Mouse (Mus musculus) forebrain, postnatal 0 days (tissue): ENCODE data around the gene Hist1h2bp. TPM values are rescaled to one million over a fixed set of nuclear protein-coding genes. Genes with fewer than 3 reads are reported as not detected.
"Not testable (repeated sequence)": the region's sequence is repeated elsewhere in the genome, so short reads cannot be mapped to it uniquely, and the experiment has no call there.

Experiments
- ATAC-seq: fragments of 200-750 bp; cut with Nextera tagmentation; 2 replicates; pipeline ENCODE4 v1.8.0; 2017; ENCODE audit warnings: mild to moderate bottlenecking, moderate library complexity
- DNase-seq: peaks from one replicate; pipeline ENCODE4 v3.0.0-alpha.2; 2015
- H3K27ac ChIP-seq: fragments of 300-500 bp; sonication (generic); 2 replicates; pipeline ENCODE4 v1.5.1; 2014; ENCODE audit warnings: low read depth, mild to moderate bottlenecking, antibody characterized with exemption, low read length, moderate library complexity, mixed read lengths
- H3K27me3 ChIP-seq: fragments of 300-500 bp; sonication (generic); 2 replicates; pipeline ENCODE4 v1.6.1; 2014; ENCODE audit warnings: mild to moderate bottlenecking, low read length, mixed read lengths; ENCODE audit not compliant: insufficient read depth
- H3K36me3 ChIP-seq: fragments of 300-500 bp; sonication (generic); 2 replicates; pipeline ENCODE4 v1.6.1; 2014; ENCODE audit warnings: mild to moderate bottlenecking, moderate library complexity; ENCODE audit not compliant: insufficient read depth
- H3K4me1 ChIP-seq: fragments of 300-500 bp; sonication (generic); 2 replicates; pipeline ENCODE4 v1.6.1; 2014; ENCODE audit warnings: antibody characterized with exemption; ENCODE audit not compliant: insufficient read depth
- H3K4me2 ChIP-seq: fragments of 300-500 bp; sonication (generic); 2 replicates; pipeline ENCODE4 v1.6.1; 2014; ENCODE audit warnings: low read depth, mild to moderate bottlenecking, moderate library complexity
- H3K4me3 ChIP-seq: fragments of 300-500 bp; sonication (generic); 2 replicates; pipeline ENCODE4 v1.5.1; 2014; ENCODE audit warnings: low read depth, low read length, mixed read lengths
- H3K9ac ChIP-seq: fragments of 300-500 bp; sonication (generic); 2 replicates; pipeline ENCODE4 v1.6.1; 2014; ENCODE audit warnings: mild to moderate bottlenecking
- H3K9me3 ChIP-seq: fragments of 300-500 bp; sonication (generic); 2 replicates; pipeline ENCODE4 v1.6.1; 2016; ENCODE audit warnings: low read length
- CTCF ChIP-seq: sonication (generic); IDR thresholded peaks from 2 replicates; pipeline ENCODE4 v1.5.1; 2016; ENCODE audit warnings: antibody characterized with exemption, control low read depth, low read depth
- WGBS: fragments of 180-500 bp; shearing (Covaris S2); extraction: QIAGEN DNeasy Blood & Tissue Kit; methylation state at CpG from one replicate; pipeline ENCODE4 v1.1.7; 2014; 5-methylcytosine and 5-hydroxymethylcytosine counted together
- polyA plus RNA-seq: library from polyadenylated mRNA; unstranded; fragments of >200 nt; fragmentation: Nextera tagmentation; extraction: Ambion mirVana; gene quantifications from 2 replicates; pipeline ENCODE4 v1.2.1, GENCODE M21; 2015
- total RNA-seq: library from RNA; depleted of rRNA; stranded (reverse); fragments of >200 nt; gene quantifications from 2 replicates; pipeline ENCODE4 v1.2.3, GENCODE M21; 2014; rRNA removed

Hist1h2bp gene
- total RNA-seq (46.4 and 70.5 TPM in 2 replicates), polyA plus RNA-seq (0.28 TPM in 1 of 2 replicates, not detected in the other)

DNA sequence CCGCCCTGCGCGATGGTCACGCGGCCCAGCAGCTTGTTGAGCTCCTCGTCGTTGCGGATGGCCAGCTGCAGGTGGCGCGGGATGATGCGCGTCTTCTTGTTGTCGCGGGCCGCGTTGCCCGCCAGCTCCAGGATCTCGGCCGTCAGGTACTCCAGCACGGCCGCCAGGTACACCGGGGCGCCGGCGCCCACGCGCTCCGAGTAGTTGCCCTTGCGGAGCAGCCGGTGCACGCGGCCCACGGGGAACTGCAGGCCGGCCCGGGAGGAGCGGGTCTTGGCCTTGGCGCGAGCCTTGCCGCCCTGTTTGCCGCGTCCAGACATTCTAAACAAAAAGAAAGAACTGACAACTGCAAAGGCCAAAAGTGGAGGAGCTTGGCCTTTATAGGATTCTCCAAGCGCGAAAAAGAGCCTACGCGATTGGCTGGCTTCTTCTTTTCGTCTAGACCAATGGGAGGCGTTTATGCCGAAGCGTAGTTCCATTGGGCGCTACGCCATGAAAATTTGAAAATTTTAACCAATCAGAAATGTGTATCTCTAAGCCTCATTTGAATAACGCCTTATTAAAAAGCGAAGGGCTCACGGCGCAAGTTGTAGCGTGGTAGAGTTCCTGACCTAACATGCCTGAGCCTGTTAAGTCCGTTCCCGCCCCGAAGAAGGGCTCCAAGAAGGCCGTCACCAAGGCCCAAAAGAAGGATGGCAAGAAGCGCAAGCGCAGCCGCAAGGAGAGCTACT lies at the start of gene Hist1h2bp, which contains the start of gene Hist1h2an:
Hist1h2bp (plus strand) TSS at position 563 of the 731 bp plus-strand sequence.
Hist1h2an (minus strand) TSS at position 320 of the 731 bp plus-strand sequence.
- H3K4me2 ChIP-seq: peak within 1 kb of the TSS; percentile 62
- ATAC-seq (peak; percentile 92), DNase-seq (peak; percentile 99)
- peaks cover 17% of the 10 kb centered on the region for H3K4me1 ChIP-seq
- H3K9me3 ChIP-seq, H3K27me3 ChIP-seq, H3K36me3 ChIP-seq: not testable (repeated sequence)
- peak within 1 kb of the TSS; percentile 39 for H3K4me3 ChIP-seq
- H3K27ac ChIP-seq: peak within 1 kb of the TSS; percentile 72; the same call in 1 of the 2 replicates
- under 1% methylated on average over 34 of the region's 63 CpGs for WGBS
- H3K9ac ChIP-seq: 0 out of 2 replicates have a peak within 1 kb of the TSS, but pooled peaks have one; percentile 37

DNA sequence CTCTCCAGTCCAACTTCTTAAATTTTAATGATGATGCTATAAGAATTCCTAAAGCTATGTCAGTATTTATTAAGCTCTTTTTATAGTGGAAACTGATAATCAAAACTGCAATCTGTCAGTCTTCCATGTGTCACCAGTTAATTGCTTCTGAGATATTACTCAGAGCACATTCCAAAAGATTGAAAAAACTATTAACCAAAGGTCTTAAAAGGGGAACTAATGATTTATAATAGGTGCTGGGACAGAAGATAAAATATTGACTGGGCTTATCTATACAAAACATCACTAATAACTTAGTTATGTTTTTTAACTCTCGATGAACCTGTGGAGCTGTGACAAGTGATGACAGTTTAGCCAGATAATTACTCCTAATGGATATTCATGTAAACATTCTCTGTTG lies 42.3 kb upstream of the Hist1h2bp start:
- 90% methylated on average over 1 of the region's 1 CpGs for WGBS
- Histone ChIP-seq H3K9ac (no peak overlapping the region), H3K4me3 (no peak overlapping the region), H3K36me3 (no peaks in the 10 kb centered on the region), H3K27me3 (no peaks in the 10 kb centered on the region), H3K4me1 (peaks cover 13% of the 10 kb centered on the region), H3K27ac (no peak overlapping the region), H3K9me3 (no peaks in the 10 kb centered on the region), H3K4me2 (no peak overlapping the region)
- no peak for TF ChIP-seq CTCF
- DNase-seq: no peak
- ATAC-seq: no peak

DNA sequence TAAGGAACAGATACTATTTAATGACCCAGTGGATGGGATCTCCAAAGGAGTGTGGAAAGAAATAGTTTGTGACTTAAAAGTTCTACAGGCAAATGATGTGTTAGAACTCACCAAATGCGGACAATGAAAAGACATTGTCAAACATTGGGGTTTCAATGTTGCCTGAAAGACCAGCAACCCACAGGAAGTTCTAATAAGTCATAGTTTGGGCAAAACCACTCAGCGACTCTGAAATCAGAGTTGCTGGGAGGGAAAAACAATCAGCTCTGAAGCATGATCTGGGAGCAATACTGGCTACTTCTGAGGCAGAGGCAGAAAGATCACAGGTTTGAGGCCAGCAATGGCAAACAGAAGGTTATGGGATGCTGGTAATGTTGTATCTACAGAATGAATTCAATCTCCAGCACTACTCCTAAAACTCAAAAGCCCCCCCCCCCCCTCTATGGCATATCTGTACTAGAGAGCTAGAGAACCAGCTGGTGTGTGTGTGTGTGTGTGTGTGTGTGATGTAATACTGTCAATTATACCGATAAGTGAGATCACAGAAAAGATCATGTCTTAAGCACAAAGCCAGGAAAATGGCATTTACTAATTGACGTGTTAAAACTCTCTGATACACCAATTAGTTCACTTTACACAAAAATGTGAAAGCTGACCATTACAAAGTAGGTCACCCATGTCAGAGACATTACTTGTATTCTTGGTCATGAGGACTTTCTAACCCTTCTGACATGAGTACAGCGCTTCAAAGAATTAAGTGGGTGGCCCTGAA lies 37.7 kb upstream of the Hist1h2bp start:
- Histone ChIP-seq H3K9ac (peak overlapping the region; percentile 64), H3K9me3 (no peaks in the 10 kb centered on the region), H3K27ac (peak overlapping the region; percentile 71), H3K27me3 (no peaks in the 10 kb centered on the region), H3K4me2 (peak overlapping the region; percentile 72), H3K36me3 (no peaks in the 10 kb centered on the region), H3K4me3 (peak overlapping the region; percentile 55), H3K4me1 (peaks cover 18% of the 10 kb centered on the region)
- 3% methylated on average over 5 of the region's 5 CpGs for WGBS
- ATAC-seq (no peak), DNase-seq (peak; percentile 51)
- TF ChIP-seq CTCF: no peak

DNA sequence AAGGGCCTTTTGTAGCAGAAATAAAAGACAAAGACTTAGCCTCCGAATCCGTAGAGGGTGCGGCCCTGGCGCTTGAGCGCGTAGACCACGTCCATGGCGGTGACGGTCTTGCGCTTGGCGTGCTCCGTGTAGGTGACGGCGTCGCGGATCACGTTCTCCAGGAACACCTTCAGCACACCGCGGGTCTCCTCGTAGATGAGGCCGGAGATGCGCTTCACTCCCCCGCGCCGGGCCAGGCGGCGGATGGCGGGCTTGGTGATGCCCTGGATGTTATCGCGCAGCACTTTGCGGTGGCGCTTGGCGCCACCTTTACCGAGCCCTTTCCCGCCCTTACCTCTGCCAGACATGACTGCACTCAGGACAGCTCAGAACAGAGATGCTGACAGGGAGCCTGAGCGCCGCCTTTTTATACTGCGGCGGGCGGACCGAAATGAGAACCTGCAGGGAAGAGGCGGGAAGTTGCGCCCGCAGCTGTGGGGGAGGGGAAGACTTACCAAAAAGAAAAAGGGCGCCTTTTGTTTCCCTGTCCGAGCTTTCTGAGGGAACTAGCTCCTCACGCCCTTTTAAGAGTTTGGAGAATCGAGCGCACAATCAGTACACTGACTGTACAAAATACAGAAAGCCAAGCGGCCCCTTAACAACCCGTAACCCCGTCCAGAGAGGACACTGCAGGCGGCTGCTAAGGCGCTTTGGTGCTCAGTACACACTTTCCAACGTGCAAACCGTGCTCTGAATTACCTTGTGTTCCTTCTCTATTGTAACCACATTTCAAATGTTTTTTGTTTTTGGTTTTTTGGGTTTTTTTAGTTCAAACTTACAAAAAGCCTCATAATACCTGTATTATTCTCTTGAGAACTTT lies 36.9 kb upstream of the Hist1h2bp start, which contains the start of gene Hist1h4k:
Hist1h4k (minus strand) TSS at position 347 of the 859 bp plus-strand sequence.
- not testable (repeated sequence) for H3K9me3 ChIP-seq, H3K36me3 ChIP-seq, H3K27me3 ChIP-seq
- ATAC-seq: peak; percentile 81
- H3K4me3 ChIP-seq: peak within 1 kb of the TSS; percentile 55
- peak within 1 kb of the TSS; percentile 72 for H3K4me2 ChIP-seq
- peak within 1 kb of the TSS; percentile 64 for H3K9ac ChIP-seq
- WGBS: under 1% methylated on average over 42 of the region's 56 CpGs
- H3K27ac ChIP-seq: peak within 1 kb of the TSS; percentile 71
- DNase-seq: peak; percentile 95
- H3K4me1 ChIP-seq: peaks cover 18% of the 10 kb centered on the region

DNA sequence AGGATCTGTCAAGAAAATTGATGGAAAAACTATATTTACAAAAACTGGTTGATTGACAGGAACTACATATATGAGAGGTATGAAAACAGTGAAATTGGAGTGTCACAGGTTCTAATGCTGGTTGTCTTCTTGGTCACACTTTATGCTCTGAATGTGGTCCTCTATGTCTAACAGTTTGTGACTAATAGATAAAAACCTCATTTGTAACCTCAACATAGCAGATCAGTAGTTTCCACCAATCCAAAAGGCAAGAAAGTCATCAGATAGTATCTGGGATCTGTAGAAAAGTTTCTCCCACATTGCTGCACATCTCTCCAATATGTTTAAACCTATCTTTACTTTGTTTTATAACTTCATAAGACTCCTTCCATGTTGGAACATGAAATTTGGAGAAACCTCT lies 35.8 kb upstream of the Hist1h2bp start:
- Histone ChIP-seq H3K27ac (no peak overlapping the region), H3K36me3 (no peaks in the 10 kb centered on the region), H3K4me1 (peaks cover 18% of the 10 kb centered on the region), H3K4me3 (no peak overlapping the region), H3K27me3 (no peaks in the 10 kb centered on the region), H3K9me3 (no peaks in the 10 kb centered on the region), H3K4me2 (no peak overlapping the region), H3K9ac (no peak overlapping the region)
- TF ChIP-seq CTCF: no peak
- ATAC-seq (no peak), DNase-seq (no peak)

DNA sequence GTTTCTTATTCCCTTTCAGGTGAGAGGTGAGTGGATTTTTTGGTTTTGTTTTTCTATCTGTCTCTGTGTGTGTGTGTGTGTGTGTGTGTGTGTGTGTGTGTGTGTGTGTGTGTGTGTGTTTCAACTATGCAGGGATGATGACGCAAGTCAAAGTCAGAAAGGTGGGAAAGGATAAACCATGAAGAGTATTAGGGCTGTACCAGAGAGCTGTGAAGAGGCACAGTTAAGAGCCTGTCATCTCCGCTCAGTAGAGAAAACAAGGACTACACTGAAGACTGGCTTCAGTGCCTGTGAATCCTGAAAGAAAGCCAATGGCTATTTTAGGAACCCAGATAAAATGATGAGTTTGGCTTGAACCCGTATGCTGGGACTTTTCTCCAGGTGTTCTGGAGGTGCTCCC lies 35.4 kb upstream of the Hist1h2bp start:
- 77% methylated on average over 3 of the region's 3 CpGs for WGBS

More for the DNA sequence above, 35.4 kb upstream of the Hist1h2bp start:
- no peak for TF ChIP-seq CTCF
- Histone ChIP-seq H3K27ac (no peak overlapping the region), H3K4me1 (peaks cover 18% of the 10 kb centered on the region), H3K27me3 (no peaks in the 10 kb centered on the region), H3K36me3 (no peaks in the 10 kb centered on the region), H3K4me2 (no peak overlapping the region), H3K4me3 (no peak overlapping the region), H3K9ac (no peak overlapping the region), H3K9me3 (no peaks in the 10 kb centered on the region)
- no peak for ATAC-seq
- DNase-seq: no peak
